Mouse (Mus musculus): ENCODE measurements at regions not wholly inside any gene's neighbourhood (a gene's known extent, or its start where the extent isn't known, plus 50 kb on each side); places are given as distances from the start of the nearest gene placed in this dataset.

- ChIA-PET CTCF (no interaction called here), POLR2A (no interaction called here)
Observed at GRCm38 (mm10) chr17:67569865-67570264, 62.7 kb downstream of the Lrrc30 start.

- POLR2A ChIA-PET, result interaction anchor here in 1 of 4 experiments (1.1 to 1.4 kb wide), 2 partner anchors 16 to 93 kb away, joined by 3 read pairs; no protein-coding TSS in a partner anchor
- CTCF ChIA-PET, result no interaction called here
Observed at GRCm38 (mm10) chr17:67566216-67566615, 66.3 kb downstream of the Lrrc30 start.

GRCm38 (mm10) chr17:67565746-67566145, 66.8 kb downstream of the Lrrc30 start:
- ChIA-PET CTCF (no interaction called here), POLR2A (interaction anchor here in 1 of 4 experiments (1.1 to 1.4 kb wide), 2 partner anchors 15 to 93 kb away, joined by 3 read pairs; no protein-coding TSS in a partner anchor)

GRCm38 (mm10) chr17:67564845-67565244, 67.7 kb downstream of the Lrrc30 start:
- ChIA-PET POLR2A (no interaction called here), CTCF (no interaction called here)

- POLR2A ChIA-PET, result no interaction called here
- CTCF ChIA-PET, result interaction anchor here in 1 of 4 experiments (0.7 kb wide), 1 partner anchor 22 kb away, joined by 3 read pairs; no protein-coding TSS in a partner anchor
Observed at GRCm38 (mm10) chr17:67563036-67563435, 69.5 kb downstream of the Lrrc30 start.

- CTCF ChIA-PET, result no interaction called here
- POLR2A ChIA-PET, result interaction anchor here in 1 of 4 experiments (0.8 kb wide), 1 partner anchor 291 kb away, joined by 4 read pairs; no protein-coding TSS in a partner anchor
Observed at GRCm38 (mm10) chr17:67561802-67562201, 70.7 kb downstream of the Lrrc30 start.

GRCm38 (mm10) chr17:67557351-67557870, 75.1 kb downstream of the Lrrc30 start:
- CTCF ChIA-PET, result interaction anchor here in 1 of 4 experiments (0.6 kb wide), 1 partner anchor 1326 kb away, joined by 3 read pairs; no protein-coding TSS in a partner anchor

GRCm38 (mm10) chr17:67552581-67553139, 79.9 kb downstream of the Lrrc30 start:
- ChIA-PET POLR2A (no interaction called here), CTCF (no interaction called here)

More at GRCm38 (mm10) chr17:67557351-67557870, 75.1 kb downstream of the Lrrc30 start:
- POLR2A ChIA-PET, result no interaction called here

GRCm38 (mm10) chr17:67548966-67549700, 83.4 kb downstream of the Lrrc30 start:
- CTCF ChIA-PET, result no interaction called here
- POLR2A ChIA-PET, result interaction anchor here in 1 of 4 experiments (0.6 kb wide), 1 partner anchor 1174 kb away, joined by 3 read pairs; no protein-coding TSS in a partner anchor

GRCm38 (mm10) chr17:67544410-67544809, 88.1 kb downstream of the Lrrc30 start:
- CTCF ChIA-PET, result interaction anchor here in 1 of 4 experiments (0.6 kb wide), 1 partner anchor 915 kb away, joined by 3 read pairs; no protein-coding TSS in a partner anchor
- POLR2A ChIA-PET, result interaction anchor here in 1 of 4 experiments (0.6 kb wide), 1 partner anchor 89 kb away, joined by 3 read pairs; no protein-coding TSS in a partner anchor

- CTCF ChIA-PET, result no interaction called here
- POLR2A ChIA-PET, result no interaction called here
Observed at GRCm38 (mm10) chr17:67532331-67532730, 100.2 kb downstream of the Lrrc30 start.

GRCm38 (mm10) chr17:67520848-67521411, 111.6 kb downstream of the Lrrc30 start:
- POLR2A ChIA-PET, result no interaction called here
- CTCF ChIA-PET, result interaction anchor here in 1 of 4 experiments (0.6 kb wide), 1 partner anchor 350 kb away, joined by 4 read pairs; no protein-coding TSS in a partner anchor

GRCm38 (mm10) chr17:67515601-67516147, 116.8 kb downstream of the Lrrc30 start:
- ChIA-PET CTCF (no interaction called here), POLR2A (no interaction called here)

- ChIA-PET POLR2A (interaction anchor here in 1 of 4 experiments (1.2 kb wide), 1 partner anchor 13 kb away, joined by 3 read pairs; no protein-coding TSS in a partner anchor), CTCF (interaction anchor here in 1 of 4 experiments (0.6 kb wide), 1 partner anchor 116 kb away, joined by 3 read pairs; no protein-coding TSS in a partner anchor)
Observed at GRCm38 (mm10) chr17:67514387-67515241, 117.9 kb downstream of the Lrrc30 start.

- POLR2A ChIA-PET, result interaction anchor here in 1 of 4 experiments (0.6 kb wide), 1 partner anchor 862 kb away, joined by 3 read pairs; no protein-coding TSS in a partner anchor
- CTCF ChIA-PET, result interaction anchor here in 1 of 4 experiments (0.6 kb wide), 1 partner anchor 920 kb away, joined by 5 read pairs; no protein-coding TSS in a partner anchor
Observed at GRCm38 (mm10) chr17:67512699-67513450, 119.6 kb downstream of the Lrrc30 start.

GRCm38 (mm10) chr17:67512008-67512407, 120.5 kb downstream of the Lrrc30 start:
- CTCF ChIA-PET, result no interaction called here

GRCm38 (mm10) chr17:67509921-67510320, 122.6 kb downstream of the Lrrc30 start:
- POLR2A ChIA-PET, result interaction anchor here in 1 of 4 experiments (0.7 kb wide), 1 partner anchor 153 kb away, joined by 3 read pairs; no protein-coding TSS in a partner anchor

More at GRCm38 (mm10) chr17:67512008-67512407, 120.5 kb downstream of the Lrrc30 start:
- POLR2A ChIA-PET, result no interaction called here

More at GRCm38 (mm10) chr17:67509921-67510320, 122.6 kb downstream of the Lrrc30 start:
- CTCF ChIA-PET, result no interaction called here
